Mouse (Mus musculus): ENCODE data around the gene Uba5. TPM values are rescaled to one million over a fixed set of nuclear protein-coding genes. Genes with fewer than 3 reads are reported as not detected.

Gene Uba5
- polyA plus RNA-seq, 1 experiment from 2014 or later = 50.4 TPM

- Histone ChIP-seq H3K27me3 (no peaks in the 10 kb centered on the region), H3K36me3 (peaks cover 28% of the 10 kb centered on the region), H3K4me1 (no peaks in the 10 kb centered on the region), H3K4me3 (no peak overlapping the region), H3K9me3 (no peaks in the 10 kb centered on the region), H3K27ac (no peak overlapping the region), H3K9ac (no peak overlapping the region), H3K4me2 (no peak overlapping the region)
- ATAC-seq (ENCODE audit: borderline replicate concordance, extremely low read depth, low FRiP score, low TSS enrichment) = no peak
- 75% methylated on average over 4 of the region's 4 CpGs for WGBS
These were observed 19.3 kb downstream of the Uba5 start for GRCm38 (mm10) chr9:104043676-104044075.

GRCm38 (mm10) chr9:104040362-104040761 lies 22.6 kb downstream of the Uba5 start, which contains the start of gene Gm28305:
Gene Gm28305, plus strand, starts transcription at chr9:104040662.
- no peak within 1 kb of the TSS for H3K4me2 ChIP-seq
- H3K9ac ChIP-seq = no peak within 1 kb of the TSS
- no peak within 1 kb of the TSS for H3K4me3 ChIP-seq
- H3K9me3 ChIP-seq = no peaks in the 10 kb centered on the region
- no peak within 1 kb of the TSS for H3K27ac ChIP-seq
- no peaks in the 10 kb centered on the region for H3K4me1 ChIP-seq
- WGBS = 58% methylated on average over 2 of the region's 2 CpGs
- H3K27me3 ChIP-seq = no peaks in the 10 kb centered on the region
- peaks cover 26% of the 10 kb centered on the region for H3K36me3 ChIP-seq
- ATAC-seq (ENCODE audit: borderline replicate concordance, extremely low read depth, low FRiP score, low TSS enrichment) = no peak

- H3K4me2 ChIP-seq = no peak overlapping the region
- no peak overlapping the region for H3K9ac ChIP-seq
- no peak for ATAC-seq (ENCODE audit: borderline replicate concordance, extremely low read depth, low FRiP score, low TSS enrichment)
- H3K27ac ChIP-seq = no peak overlapping the region
- peaks cover 26% of the 10 kb centered on the region for H3K36me3 ChIP-seq
- no peaks in the 10 kb centered on the region for H3K27me3 ChIP-seq
- no peaks in the 10 kb centered on the region for H3K4me1 ChIP-seq
- no peaks in the 10 kb centered on the region for H3K9me3 ChIP-seq
- WGBS = 73% methylated on average over 4 of the region's 4 CpGs
- no peak overlapping the region for H3K4me3 ChIP-seq
These were observed 23.2 kb downstream of the Uba5 start for GRCm38 (mm10) chr9:104039742-104040141.

- no peak for ATAC-seq (ENCODE audit: borderline replicate concordance, extremely low read depth, low FRiP score, low TSS enrichment)
- peaks cover 23% of the 10 kb centered on the region for H3K36me3 ChIP-seq
- WGBS = 88% methylated on average over 21 of the region's 21 CpGs
These were observed 23.8 kb downstream of the Uba5 start for GRCm38 (mm10) chr9:104039031-104039695.

GRCm38 (mm10) chr9:104038266-104038665 lies 24.7 kb downstream of the Uba5 start:
- no peak for ATAC-seq (ENCODE audit: borderline replicate concordance, extremely low read depth, low FRiP score, low TSS enrichment)
- H3K27ac ChIP-seq = no peak overlapping the region
- H3K4me3 ChIP-seq = no peak overlapping the region
- no peaks in the 10 kb centered on the region for H3K4me1 ChIP-seq
- no peaks in the 10 kb centered on the region for H3K27me3 ChIP-seq
- no peak overlapping the region for H3K9ac ChIP-seq
- H3K9me3 ChIP-seq = no peaks in the 10 kb centered on the region
- 87% methylated on average over 13 of the region's 13 CpGs for WGBS
- no peak overlapping the region for H3K4me2 ChIP-seq
- peaks cover 26% of the 10 kb centered on the region for H3K36me3 ChIP-seq

More at GRCm38 (mm10) chr9:104039031-104039695, 23.8 kb downstream of the Uba5 start:
- no peak overlapping the region for H3K4me2 ChIP-seq
- no peak overlapping the region for H3K9ac ChIP-seq
- no peaks in the 10 kb centered on the region for H3K4me1 ChIP-seq
- H3K9me3 ChIP-seq = no peaks in the 10 kb centered on the region
- H3K4me3 ChIP-seq = no peak overlapping the region
- H3K27ac ChIP-seq = no peak overlapping the region
- no peaks in the 10 kb centered on the region for H3K27me3 ChIP-seq

GRCm38 (mm10) chr9:104035261-104036015 lies 27.5 kb downstream of the Uba5 start:
- no peak overlapping the region for H3K9ac ChIP-seq
- no peak for ATAC-seq (ENCODE audit: borderline replicate concordance, extremely low read depth, low FRiP score, low TSS enrichment)
- no peaks in the 10 kb centered on the region for H3K27me3 ChIP-seq
- WGBS = 48% methylated on average over 24 of the region's 24 CpGs
- H3K9me3 ChIP-seq = no peaks in the 10 kb centered on the region
- H3K4me1 ChIP-seq = no peaks in the 10 kb centered on the region
- no peak overlapping the region for H3K27ac ChIP-seq
- no peak overlapping the region for H3K4me3 ChIP-seq
- H3K36me3 ChIP-seq = peaks cover 28% of the 10 kb centered on the region
- H3K4me2 ChIP-seq = no peak overlapping the region

- peaks cover 28% of the 10 kb centered on the region for H3K36me3 ChIP-seq
- 63% methylated on average over 6 of the region's 6 CpGs for WGBS
These were observed 28.2 kb downstream of the Uba5 start for GRCm38 (mm10) chr9:104034718-104035117.

GRCm38 (mm10) chr9:104034231-104034630 lies 28.7 kb downstream of the Uba5 start:
- no peaks in the 10 kb centered on the region for H3K9me3 ChIP-seq
- ATAC-seq (ENCODE audit: borderline replicate concordance, extremely low read depth, low FRiP score, low TSS enrichment) = no peak
- peaks cover 28% of the 10 kb centered on the region for H3K36me3 ChIP-seq
- 72% methylated on average over 8 of the region's 8 CpGs for WGBS
- H3K4me1 ChIP-seq = no peaks in the 10 kb centered on the region
- no peak overlapping the region for H3K27ac ChIP-seq
- H3K9ac ChIP-seq = no peak overlapping the region
- no peak overlapping the region for H3K4me3 ChIP-seq
- H3K4me2 ChIP-seq = no peak overlapping the region
- H3K27me3 ChIP-seq = no peaks in the 10 kb centered on the region

More at GRCm38 (mm10) chr9:104034718-104035117, 28.2 kb downstream of the Uba5 start:
- Histone ChIP-seq H3K27ac (no peak overlapping the region), H3K4me3 (no peak overlapping the region), H3K4me2 (no peak overlapping the region), H3K9ac (no peak overlapping the region), H3K27me3 (no peaks in the 10 kb centered on the region), H3K4me1 (no peaks in the 10 kb centered on the region), H3K9me3 (no peaks in the 10 kb centered on the region)
- ATAC-seq (ENCODE audit: borderline replicate concordance, extremely low read depth, low FRiP score, low TSS enrichment) = no peak

GRCm38 (mm10) chr9:104029861-104030260 lies 33.1 kb downstream of the Uba5 start:
- no peak overlapping the region for H3K4me3 ChIP-seq
- H3K4me2 ChIP-seq = no peak overlapping the region
- H3K36me3 ChIP-seq = peaks cover 23% of the 10 kb centered on the region
- no peak overlapping the region for H3K27ac ChIP-seq
- no peak overlapping the region for H3K9ac ChIP-seq
- no peaks in the 10 kb centered on the region for H3K27me3 ChIP-seq
- 86% methylated on average over 11 of the region's 11 CpGs for WGBS
- ATAC-seq (ENCODE audit: borderline replicate concordance, extremely low read depth, low FRiP score, low TSS enrichment) = no peak
- H3K4me1 ChIP-seq = no peaks in the 10 kb centered on the region
- H3K9me3 ChIP-seq = no peaks in the 10 kb centered on the region

GRCm38 (mm10) chr9:104027186-104027585 lies 35.7 kb downstream of the Uba5 start:
- Histone ChIP-seq H3K4me1 (no peaks in the 10 kb centered on the region), H3K4me2 (no peak overlapping the region), H3K27me3 (no peaks in the 10 kb centered on the region), H3K27ac (no peak overlapping the region), H3K9ac (no peak overlapping the region), H3K9me3 (no peaks in the 10 kb centered on the region), H3K36me3 (peaks cover 30% of the 10 kb centered on the region), H3K4me3 (no peak overlapping the region)
- WGBS = 93% methylated on average over 8 of the region's 8 CpGs
- no peak for ATAC-seq (ENCODE audit: borderline replicate concordance, extremely low read depth, low FRiP score, low TSS enrichment)

- H3K27me3 ChIP-seq = no peaks in the 10 kb centered on the region
- no peaks in the 10 kb centered on the region for H3K4me1 ChIP-seq
- H3K4me2 ChIP-seq = no peak overlapping the region
- no peak overlapping the region for H3K4me3 ChIP-seq
- H3K27ac ChIP-seq = no peak overlapping the region
- H3K9ac ChIP-seq = no peak overlapping the region
- 91% methylated on average over 10 of the region's 10 CpGs for WGBS
- ATAC-seq (ENCODE audit: borderline replicate concordance, extremely low read depth, low FRiP score, low TSS enrichment) = no peak
- no peaks in the 10 kb centered on the region for H3K9me3 ChIP-seq
- peaks cover 40% of the 10 kb centered on the region; the same call in 1 of the 2 replicates for H3K36me3 ChIP-seq
These were observed 41.9 kb downstream of the Uba5 start for GRCm38 (mm10) chr9:104021026-104021425.

- no peaks in the 10 kb centered on the region for H3K4me1 ChIP-seq
- no peak overlapping the region for H3K27ac ChIP-seq
- no peak overlapping the region for H3K9ac ChIP-seq
- peaks cover 37% of the 10 kb centered on the region for H3K36me3 ChIP-seq
- H3K4me2 ChIP-seq = no peak overlapping the region
- ATAC-seq (ENCODE audit: borderline replicate concordance, extremely low read depth, low FRiP score, low TSS enrichment) = no peak
- H3K9me3 ChIP-seq = no peaks in the 10 kb centered on the region
- WGBS = 63% methylated on average over 1 of the region's 1 CpGs
- H3K4me3 ChIP-seq = no peak overlapping the region
- H3K27me3 ChIP-seq = no peaks in the 10 kb centered on the region
These were observed 48.4 kb downstream of the Uba5 start for GRCm38 (mm10) chr9:104014526-104014925.
